Mouse (Mus musculus) E14TG2a.4 (cell line): Measurements from ENCODE around the gene Stac.

Experiments used
- H3K27me3 ChIP-seq: 2 replicates; pipeline ENCODE4 v1.6.1; 2014; ENCODE audit warnings: low read length, control low read depth; ENCODE audit not compliant: insufficient read depth
- H3K36me3 ChIP-seq: 2 replicates; pipeline ENCODE4 v1.6.1; 2014; ENCODE audit warnings: low read length, control low read depth; ENCODE audit not compliant: insufficient read depth
- H3K4me1 ChIP-seq: replicated peaks from 2 replicates; pipeline ENCODE4 v1.6.1; 2014; ENCODE audit warnings: low read depth, low read length, control low read depth
- H3K4me3 ChIP-seq: replicated peaks from 2 replicates; pipeline ENCODE4 v1.5.1; 2014; ENCODE audit warnings: mild to moderate bottlenecking, low read length
- H3K9me3 ChIP-seq: 2 replicates; pipeline ENCODE4 v1.6.1; 2014; ENCODE audit warnings: low read length, control low read depth
- CTCF ChIP-seq: conservative IDR thresholded peaks from 2 replicates; pipeline ENCODE4 v1.5.1; 2014; ENCODE audit warnings: low read length
- NANOG ChIP-seq: IDR thresholded peaks from 2 replicates; pipeline ENCODE4 v1.6.1; 2014; ENCODE audit warnings: borderline replicate concordance, low read length, mixed read lengths
- POU5F1 ChIP-seq: IDR thresholded peaks from 2 replicates; pipeline ENCODE4 v1.6.1; 2014; ENCODE audit warnings: low read length, borderline replicate concordance

Stac gene

DNA sequence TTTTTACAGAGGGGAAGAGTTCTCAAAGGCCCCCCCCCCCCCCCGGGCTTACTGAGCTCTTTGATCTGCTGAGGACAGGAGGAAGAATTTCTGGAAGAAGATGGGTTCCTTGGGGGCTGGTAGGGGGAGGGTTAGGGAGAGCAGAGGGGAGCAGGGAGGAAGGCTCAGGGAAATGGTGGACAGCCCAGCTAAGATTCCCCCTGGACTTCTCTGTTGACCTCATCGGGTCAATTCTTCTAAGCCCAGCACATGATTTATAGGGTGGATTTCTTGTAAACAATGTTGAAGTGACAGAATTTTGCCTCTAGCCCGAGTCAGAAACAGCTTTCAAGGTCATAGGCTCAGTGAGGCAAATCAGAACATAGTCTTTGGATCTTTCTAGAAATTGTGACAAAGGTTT lies 137.3 kb downstream of the Stac start:
- no peaks in the 10 kb centered on the region for H3K9me3 ChIP-seq
- no peaks in the 10 kb centered on the region for H3K27me3 ChIP-seq
- TF ChIP-seq POU5F1: no peak
- no peak for TF ChIP-seq NANOG
- TF ChIP-seq CTCF: no peak
- 0 out of 2 replicates have a peak, but pooled peaks cover 3% of the 10 kb centered on the region for H3K4me1 ChIP-seq
- H3K36me3 ChIP-seq: no peaks in the 10 kb centered on the region
- no peak overlapping the region for H3K4me3 ChIP-seq

DNA sequence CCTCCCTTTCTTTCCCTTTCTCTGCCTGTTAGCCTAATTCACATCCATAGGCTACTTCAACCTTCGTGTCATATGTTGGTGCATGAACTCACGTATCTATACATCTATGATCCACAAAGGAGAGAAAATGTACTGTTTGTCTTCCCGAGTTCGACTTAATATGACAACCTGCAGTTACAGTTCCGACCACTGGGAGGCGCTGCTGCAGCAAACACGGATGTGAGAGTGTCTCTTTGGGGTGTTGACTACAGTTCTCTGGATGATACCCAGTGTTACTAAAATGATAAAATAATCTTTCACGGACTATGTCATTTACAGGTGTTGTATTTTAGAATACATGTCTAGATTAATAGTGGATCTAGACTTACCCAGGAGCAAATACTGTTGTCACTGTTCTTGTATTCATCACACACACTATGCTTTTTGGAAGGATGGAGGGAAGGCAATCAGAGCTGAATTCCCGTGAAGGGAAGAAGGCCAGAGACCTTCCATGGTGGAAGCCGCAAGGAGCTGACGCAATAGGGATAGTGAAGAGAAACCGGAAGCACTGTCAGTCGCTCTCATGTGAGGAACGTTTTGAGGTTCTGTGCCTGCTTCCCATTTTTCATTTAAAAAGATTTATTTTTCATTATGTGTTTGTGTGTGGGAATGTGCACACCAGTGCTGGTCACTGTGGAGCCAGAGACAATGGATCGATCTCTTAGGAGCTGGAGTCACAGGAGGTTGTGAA lies 138.5 kb downstream of the Stac start:
- peak; percentile 89 for TF ChIP-seq CTCF
- no peak for TF ChIP-seq NANOG
- H3K4me3 ChIP-seq: no peak overlapping the region
- H3K9me3 ChIP-seq: no peaks in the 10 kb centered on the region
- H3K27me3 ChIP-seq: no peaks in the 10 kb centered on the region
- no peaks in the 10 kb centered on the region for H3K36me3 ChIP-seq
- H3K4me1 ChIP-seq: 0 out of 2 replicates have a peak, but pooled peaks cover 3% of the 10 kb centered on the region

DNA sequence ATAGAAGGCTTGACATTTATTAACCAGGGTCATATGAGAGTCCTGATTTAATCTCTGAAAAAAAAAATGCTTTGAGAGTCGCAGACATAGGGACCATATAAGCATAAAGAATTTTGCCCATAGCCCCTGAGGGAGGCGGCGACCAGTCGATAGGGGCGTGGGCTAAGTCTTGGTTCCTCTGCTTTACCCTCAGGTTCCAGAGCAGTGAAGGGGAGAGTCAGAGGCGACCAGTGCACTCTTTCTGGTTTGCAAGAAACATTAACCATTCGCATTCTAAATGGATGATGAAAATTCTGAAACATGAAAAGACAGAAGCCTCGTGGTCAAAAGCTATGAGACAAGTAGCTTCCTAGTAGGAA lies 139.2 kb downstream of the Stac start:
- no peak for TF ChIP-seq POU5F1
- no peak for TF ChIP-seq CTCF
- TF ChIP-seq NANOG: no peak
- no peaks in the 10 kb centered on the region for H3K27me3 ChIP-seq
- H3K9me3 ChIP-seq: no peaks in the 10 kb centered on the region
- H3K36me3 ChIP-seq: no peaks in the 10 kb centered on the region
- 0 out of 2 replicates have a peak, but pooled peaks cover 3% of the 10 kb centered on the region for H3K4me1 ChIP-seq
- H3K4me3 ChIP-seq: no peak overlapping the region

DNA sequence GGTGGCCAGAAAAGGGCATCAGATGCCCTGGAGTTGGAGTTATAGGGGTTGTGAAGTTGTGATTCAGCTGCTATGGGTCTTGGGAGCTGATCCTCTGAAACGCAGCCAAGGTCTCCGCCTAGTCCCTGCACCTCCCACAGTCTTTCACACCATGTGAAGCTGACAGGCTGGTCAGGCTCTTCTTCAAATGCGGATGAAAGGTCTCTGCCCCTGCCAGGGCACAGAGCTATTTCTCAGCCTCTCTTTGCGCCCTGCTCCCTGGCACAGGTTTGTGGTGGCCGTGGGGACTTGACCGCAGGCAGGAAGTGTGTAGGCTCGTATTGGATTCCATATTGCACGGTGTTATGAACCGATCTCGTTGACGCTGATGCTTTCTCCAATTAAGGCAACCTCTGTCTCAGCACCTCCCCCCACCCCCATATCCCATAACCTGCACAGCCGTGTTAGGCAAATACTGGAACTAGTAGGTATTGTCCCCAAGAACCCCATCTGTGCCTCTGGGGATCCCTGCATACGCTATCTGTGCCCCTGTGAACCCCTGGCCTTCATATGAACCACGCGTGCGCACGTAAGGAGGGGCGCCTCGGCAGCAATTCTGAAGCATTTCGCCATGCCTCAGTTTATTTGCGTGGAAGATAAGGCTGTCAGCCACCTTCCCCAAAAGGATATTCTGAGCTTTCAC lies 139.7 kb downstream of the Stac start:
- Histone ChIP-seq H3K4me1 (0 out of 2 replicates have a peak, but pooled peaks cover 3% of the 10 kb centered on the region), H3K9me3 (no peaks in the 10 kb centered on the region), H3K4me3 (no peak overlapping the region), H3K27me3 (no peaks in the 10 kb centered on the region), H3K36me3 (no peaks in the 10 kb centered on the region)
- TF ChIP-seq CTCF (no peak), POU5F1 (no peak), NANOG (no peak)

DNA sequence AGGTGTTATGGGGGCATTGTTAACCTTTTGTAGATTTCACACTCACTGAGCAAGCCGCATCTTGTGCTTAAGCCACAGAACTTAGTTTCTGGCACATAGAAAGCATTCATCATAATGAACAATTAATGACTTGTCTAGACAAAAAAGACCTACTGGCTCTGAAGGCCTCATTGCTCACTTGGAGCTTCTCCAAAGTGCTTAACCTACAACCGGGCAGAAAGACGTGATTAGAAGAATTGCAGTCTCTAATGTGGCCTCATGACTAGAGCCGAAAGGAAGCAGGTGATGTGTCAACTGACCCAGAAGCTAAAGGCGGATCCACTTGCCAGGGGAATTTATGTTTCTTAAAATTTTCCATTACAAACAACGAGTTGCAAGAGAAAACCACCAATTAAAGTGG lies 147.5 kb downstream of the Stac start:
- no peak for TF ChIP-seq POU5F1
- no peak for TF ChIP-seq CTCF
- no peak for TF ChIP-seq NANOG
- Histone ChIP-seq H3K4me3 (no peak overlapping the region), H3K9me3 (peaks cover 7% of the 10 kb centered on the region), H3K36me3 (no peaks in the 10 kb centered on the region), H3K27me3 (no peaks in the 10 kb centered on the region), H3K4me1 (no peaks in the 10 kb centered on the region)

DNA sequence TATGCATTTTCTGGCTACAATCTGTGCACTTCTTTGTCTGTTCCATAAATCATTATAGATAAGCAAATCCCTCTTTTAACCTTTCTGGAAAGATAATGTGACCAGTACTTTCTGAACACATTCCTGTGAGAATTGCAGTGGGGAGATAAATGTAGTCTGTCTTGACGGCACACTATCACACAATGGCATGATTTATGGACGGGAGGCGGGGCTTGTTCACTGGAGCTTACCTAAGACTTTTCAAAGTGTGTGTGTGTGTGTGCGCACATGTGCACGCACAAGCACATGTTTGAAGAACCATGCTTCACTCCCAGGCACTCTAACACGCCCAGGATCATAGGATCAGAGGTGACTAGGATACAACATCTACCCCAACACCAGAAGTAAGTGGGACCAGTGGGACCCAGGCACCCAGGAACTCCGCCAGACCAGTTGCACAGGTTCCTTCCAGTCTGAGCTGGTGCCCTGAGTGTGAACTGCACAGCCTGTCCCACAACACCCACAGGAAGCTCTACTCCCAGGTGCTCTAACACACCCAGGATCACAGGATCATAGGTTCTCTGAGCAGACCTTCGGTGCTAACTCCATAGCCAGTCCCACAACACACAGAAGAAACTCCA lies 154.6 kb downstream of the Stac start:
- Histone ChIP-seq H3K4me1 (peaks cover 2% of the 10 kb centered on the region), H3K36me3 (no peaks in the 10 kb centered on the region), H3K9me3 (no peaks in the 10 kb centered on the region), H3K27me3 (no peaks in the 10 kb centered on the region), H3K4me3 (no peak overlapping the region)
- no peak for TF ChIP-seq NANOG

DNA sequence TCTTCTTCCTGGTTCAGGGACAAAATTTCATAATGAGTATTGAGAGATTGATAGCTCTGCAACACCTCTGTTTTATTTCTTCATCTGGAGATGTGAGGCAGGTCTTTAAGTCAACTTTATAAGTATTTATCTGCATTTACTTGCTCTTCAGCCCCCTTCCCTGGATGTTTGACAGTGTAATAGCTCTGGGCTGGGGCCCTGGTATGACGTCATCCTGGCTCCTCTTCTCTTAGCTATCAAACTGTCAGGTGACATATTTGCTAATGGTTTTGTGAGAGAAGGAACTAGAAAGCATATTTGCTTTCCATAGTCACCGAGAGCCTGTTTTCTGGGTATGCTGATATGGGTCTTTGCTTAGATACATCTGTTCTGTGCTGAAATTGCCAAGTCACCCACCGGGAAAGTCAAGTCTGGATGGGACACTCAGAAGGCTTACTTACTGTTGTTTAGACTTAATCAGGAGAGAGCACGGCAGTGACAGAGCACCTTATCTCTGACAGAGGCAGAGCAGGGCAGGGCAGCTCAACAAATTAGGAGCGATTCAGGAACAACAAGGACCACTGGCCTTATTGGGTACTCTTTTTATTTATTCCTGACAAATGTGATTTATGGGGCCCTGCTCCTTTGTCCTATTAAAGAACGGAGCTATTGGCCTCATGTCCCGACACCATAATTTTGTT lies 155.3 kb downstream of the Stac start:
- Histone ChIP-seq H3K4me1 (peaks cover 9% of the 10 kb centered on the region), H3K4me3 (no peak overlapping the region), H3K9me3 (no peaks in the 10 kb centered on the region), H3K36me3 (no peaks in the 10 kb centered on the region), H3K27me3 (no peaks in the 10 kb centered on the region)
- TF ChIP-seq CTCF: no peak
- TF ChIP-seq NANOG: no peak
- TF ChIP-seq POU5F1: no peak

DNA sequence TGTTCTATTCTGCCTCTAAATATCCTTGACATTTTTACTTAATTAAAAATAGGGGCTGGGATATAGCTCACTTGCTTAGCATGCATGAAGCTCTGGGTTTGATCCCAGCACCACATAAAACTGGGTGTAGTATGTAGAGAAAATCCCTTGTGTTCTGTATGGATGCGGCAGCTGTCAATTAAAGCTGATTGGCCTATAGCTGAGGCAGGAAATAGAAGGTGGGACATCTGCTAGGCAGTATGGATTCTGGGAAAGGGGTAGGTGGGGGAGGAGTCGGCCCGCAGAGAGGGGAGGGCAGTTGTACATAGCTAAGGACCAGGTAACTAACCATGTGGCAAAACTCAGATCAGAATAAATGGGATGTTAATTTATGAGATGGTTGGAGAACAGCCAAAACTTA lies 166.3 kb downstream of the Stac start:
- H3K4me1 ChIP-seq: peaks cover 54% of the 10 kb centered on the region
- H3K27me3 ChIP-seq: no peaks in the 10 kb centered on the region
- no peaks in the 10 kb centered on the region for H3K9me3 ChIP-seq
- TF ChIP-seq NANOG (no peak), POU5F1 (no peak), CTCF (no peak)
- H3K4me3 ChIP-seq: peak overlapping the region; percentile 93
- peaks cover 16% of the 10 kb centered on the region for H3K36me3 ChIP-seq
